Mouse (Mus musculus) ovary, adult 18-20 months (tissue): ENCODE results near the gene Wrb.

ENCODE experiments used
- DNase-seq: peaks from one replicate; pipeline ENCODE4 v3.0.0; 2022; ENCODE audit warnings: low spot score, mixed read lengths

Gene Wrb

GRCm38 (mm10) chr16:96159091-96159731 lies 14.0 kb downstream of the Wrb start:
- DNase-seq, result peak; percentile 30

- no peak for DNase-seq
These were observed 14.7 kb downstream of the Wrb start for GRCm38 (mm10) chr16:96159794-96160346.

DNA sequence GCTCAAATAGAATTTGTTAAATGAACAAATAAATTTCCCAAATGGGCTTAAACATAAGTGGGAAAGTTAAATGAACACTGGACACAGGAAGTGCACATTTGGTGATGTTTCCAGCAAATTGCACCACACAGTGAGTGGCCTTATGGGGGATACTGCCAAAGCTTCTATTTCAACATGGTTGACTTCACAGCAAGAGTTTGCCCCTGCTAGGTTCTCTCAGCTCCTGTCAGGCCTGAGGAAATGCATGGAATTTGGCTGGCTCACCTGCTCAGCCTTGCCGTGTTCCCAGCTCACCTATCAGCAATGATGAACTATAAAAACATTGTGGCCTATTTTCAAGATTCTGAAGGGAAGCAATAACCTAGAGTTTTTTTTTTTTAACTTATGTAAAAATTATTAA lies 15.7 kb downstream of the Wrb start:
- no peak for DNase-seq

DNA sequence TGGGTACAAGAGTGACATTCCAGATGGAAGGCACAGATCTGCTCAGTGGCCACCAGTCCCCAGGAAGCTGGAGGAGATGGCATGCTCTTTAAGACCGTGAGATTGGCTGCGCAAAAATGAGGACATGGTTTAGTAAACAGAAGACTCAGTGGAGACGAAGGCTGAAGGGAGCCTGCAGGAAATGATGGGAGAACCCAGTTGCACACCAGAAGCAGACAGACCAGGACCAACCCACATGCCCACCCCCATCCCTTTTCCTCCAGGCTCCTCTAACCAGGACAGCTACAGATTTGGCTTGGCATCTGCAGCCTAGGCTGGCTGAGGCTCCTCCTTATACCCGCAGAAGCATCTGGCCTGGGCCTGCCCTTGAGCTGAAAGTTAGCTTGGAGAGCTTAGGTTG lies 16.1 kb downstream of the Wrb start:
- no peak for DNase-seq

DNA sequence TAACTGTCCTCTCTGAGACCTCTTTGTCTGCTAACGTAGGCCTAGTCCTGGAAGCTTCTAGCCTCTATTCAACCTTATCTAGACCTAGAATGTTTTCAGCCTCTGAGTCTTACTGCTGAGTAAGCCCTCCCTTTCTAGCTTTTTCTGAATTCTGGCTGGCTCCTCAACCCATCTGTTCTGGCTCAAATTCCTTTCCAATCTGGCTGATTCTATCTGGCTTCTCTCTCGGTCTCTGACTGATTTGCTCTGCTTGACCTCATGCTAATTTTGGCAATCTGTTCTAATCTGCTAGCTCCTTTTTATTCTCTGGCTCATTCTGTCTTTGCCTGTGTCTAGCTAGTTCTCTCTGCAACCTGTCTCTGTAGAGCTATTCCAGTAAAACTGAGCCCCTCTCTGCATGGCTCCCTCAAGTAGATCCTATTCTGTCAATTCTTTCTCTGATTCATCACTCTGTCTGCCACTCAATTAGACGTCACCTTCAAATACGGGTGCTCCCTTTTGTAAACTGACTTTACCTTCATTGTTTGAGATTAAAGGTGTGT lies 20.6 kb downstream of the Wrb start:
- no peak for DNase-seq

- DNase-seq, result no peak
These were observed 23.6 kb downstream of the Wrb start for GRCm38 (mm10) chr16:96168837-96169236.

DNA sequence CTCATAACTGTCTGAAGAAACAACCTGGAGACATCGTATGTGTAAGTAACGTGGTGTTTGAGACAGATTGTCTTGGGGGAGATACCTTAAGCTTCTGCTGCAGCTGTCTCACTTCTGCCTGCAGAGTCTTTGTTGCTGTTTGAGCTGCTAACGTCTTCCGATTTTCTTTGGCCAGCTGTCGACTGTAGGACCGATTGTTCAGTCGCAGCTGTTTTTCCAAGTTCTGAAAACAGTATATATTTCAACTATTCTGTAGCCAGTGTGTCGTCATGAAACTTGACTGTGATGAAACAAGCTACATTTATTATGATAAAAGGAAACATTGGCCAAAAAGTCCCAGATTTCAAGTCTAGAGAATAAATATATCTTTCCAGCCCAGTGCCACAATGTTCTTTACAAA lies 28.4 kb downstream of the Wrb start:
- DNase-seq, result no peak

DNA sequence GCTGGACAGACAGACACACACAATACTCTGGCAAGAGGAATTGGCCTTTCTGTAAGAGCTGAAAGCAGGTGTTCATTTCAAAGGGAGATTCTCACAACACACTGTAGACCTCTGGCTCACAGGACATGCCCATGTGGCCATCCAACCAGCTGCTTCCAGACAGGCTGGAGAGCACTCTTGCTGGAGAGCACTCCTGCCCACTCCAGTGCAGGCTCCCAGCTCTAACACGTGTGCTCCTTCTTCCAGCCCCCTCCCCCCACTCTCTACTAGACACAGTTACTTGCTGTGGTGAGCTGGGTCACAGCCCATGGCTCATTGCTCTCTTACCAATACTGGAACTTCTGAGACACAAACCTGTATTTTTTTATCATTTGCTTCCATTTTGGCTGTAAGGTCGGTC lies 30.2 kb downstream of the Wrb start:
- no peak for DNase-seq

DNA sequence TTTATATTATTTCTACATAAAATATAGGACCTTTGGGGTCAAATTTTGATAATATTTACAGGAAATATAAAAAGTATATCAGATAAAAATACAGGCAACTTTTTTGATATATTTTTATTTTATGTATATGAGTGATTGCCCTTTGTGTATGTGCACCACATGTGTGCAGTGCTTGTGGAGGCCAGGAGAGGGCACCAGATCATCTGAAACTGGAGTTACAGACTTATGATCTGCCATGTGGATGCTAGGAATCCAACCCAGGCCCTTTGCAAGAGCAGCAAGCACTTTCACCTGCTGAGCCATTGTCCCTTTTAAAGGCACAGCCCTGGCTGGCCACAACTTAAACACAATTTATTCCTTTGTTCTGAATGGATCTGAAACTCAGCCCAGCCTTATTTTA lies 33.9 kb downstream of the Wrb start:
- no peak for DNase-seq

DNA sequence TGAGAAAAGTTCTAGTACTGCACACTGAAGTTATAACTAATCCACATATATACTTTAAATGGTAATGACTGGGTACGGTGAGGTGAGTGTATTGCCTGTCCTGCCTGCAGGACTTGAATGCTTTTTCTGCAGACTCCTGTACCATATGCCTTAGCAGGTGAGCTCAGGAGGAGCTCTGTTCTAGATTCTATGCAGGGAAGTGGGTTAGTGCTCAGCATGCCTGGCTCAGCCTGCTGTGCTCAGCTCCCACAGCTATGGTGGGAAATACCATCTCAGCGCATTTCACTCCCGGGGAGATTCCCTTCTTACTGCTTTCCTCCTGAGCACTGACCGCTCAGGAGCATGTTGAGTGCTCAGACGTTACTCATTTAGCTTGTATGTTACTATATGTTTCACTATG lies 42.4 kb downstream of the Wrb start:
- no peak for DNase-seq

DNA sequence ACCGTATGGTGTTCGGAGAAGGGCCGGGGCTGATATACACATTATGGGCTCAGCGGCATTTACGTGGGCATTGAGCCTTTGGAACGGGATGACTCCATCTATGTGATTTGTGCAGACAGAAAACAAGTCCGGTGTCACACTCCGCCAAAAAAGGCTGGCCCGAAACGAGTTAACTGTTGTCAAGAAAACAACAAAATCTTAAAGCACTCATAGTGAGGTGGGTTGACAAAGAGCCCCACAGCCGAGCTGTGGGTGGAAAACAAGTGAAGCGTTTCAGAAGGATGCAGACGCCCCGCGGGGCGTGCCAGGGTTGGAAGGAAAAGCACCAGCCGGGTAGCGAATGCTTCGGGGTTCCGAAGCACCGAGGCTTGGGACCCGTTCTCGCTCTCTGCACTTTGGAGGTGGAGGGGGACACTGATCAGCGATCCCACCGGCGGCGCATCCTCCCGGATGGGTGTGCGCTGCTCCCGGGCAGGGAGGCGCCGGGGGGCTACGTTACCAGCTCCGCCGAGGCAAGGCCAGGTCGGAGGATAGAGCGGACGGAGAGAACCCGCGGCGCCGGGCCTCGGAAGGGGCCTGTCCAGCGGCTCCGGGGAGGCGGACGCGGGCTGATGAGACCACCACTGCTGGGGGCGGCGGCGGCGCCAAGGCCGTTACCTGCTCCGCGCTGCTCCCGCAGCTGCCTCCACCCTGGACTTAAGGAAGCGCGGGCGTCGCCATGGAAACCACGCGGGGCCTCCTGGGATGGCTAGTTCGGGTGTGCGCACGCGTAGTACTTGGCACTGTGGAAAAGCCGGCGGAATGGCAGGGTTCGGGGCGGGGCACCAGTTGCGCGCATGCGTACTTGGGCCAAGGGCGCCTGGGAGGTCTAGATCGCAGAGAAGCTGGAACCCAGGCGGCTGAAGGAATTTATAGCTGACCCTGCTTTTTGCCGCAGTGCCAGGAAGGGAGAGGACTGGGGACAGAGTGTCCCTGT lies 46.6 kb downstream of the Wrb start, which contains the start of gene Lca5l:
Gene Lca5l, minus strand, starts transcription at position 741 of the 976 bp plus-strand sequence.
- DNase-seq, result peak; percentile 98

- peak; percentile 80 for DNase-seq
These were observed 54.9 kb downstream of the Wrb start, which contains the start of gene Sh3bgr for GRCm38 (mm10) chr16:96199913-96200701. Sh3bgr (plus strand) TSS chr16:96200450.

DNA sequence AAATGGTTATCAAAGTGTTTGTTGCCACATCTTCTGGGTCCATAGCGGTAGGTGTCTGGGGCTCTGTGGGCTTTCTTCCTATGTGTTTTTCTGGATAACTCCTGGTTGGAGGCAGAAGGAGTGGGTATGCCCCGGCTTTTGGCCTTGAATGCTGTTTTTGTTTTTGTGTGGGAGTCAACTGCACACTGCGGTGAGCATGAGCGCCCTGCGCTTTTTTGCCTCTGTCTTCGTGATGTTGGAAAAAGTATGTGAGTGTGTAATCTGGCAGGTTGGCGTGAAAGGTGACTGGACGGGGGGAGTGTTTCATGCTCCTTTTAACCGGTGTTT lies 55.5 kb downstream of the Wrb start:
- peak; percentile 50 for DNase-seq

GRCm38 (mm10) chr16:96201485-96202232 lies 56.5 kb downstream of the Wrb start:
- no peak for DNase-seq
